Mouse (Mus musculus): ENCODE measurements around the gene Prdm15. TPM values are rescaled to one million over a fixed set of nuclear protein-coding genes. Genes with fewer than 3 reads are reported as not detected.

Gene Prdm15
- polyA plus RNA-seq, 1 experiment from 2014 or later = 13.2 TPM

DNA sequence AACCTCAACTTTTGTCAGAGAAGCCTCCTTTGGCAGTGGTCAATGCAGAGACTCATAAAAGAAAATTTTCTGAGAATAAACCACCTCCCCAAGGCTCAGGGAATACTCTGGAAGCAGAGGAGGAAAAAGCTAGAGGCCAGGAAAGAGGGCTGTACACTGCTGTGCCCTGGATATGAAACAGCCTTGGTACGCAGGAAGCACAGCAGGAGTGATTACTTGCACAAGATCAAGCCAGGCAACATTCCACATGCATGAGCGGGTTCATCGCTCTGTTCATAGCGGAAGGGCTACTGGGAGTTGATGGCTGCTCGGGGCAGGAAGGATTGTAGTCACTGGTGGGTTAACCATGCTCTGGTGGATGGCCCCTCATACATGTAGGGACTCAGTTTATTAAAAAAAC is 21.0 kb upstream of the Prdm15 start:
- DNase-seq (ENCODE audit: low spot score) = no peak
- Histone ChIP-seq H3K4me2 (ENCODE audit: low read depth, severe bottlenecking) (no peak overlapping the region), H3K27me3 (ENCODE audit: control insufficient read depth, insufficient read depth, low read length) (no peaks in the 10 kb centered on the region), H3K9me3 (ENCODE audit: control insufficient read depth, low read length) (no peaks in the 10 kb centered on the region), H3K27ac (replicated peaks; ENCODE audit: low read depth, low read length) (no peak overlapping the region), H3K9ac (ENCODE audit: low read length) (no peak overlapping the region), H3K4me3 (ENCODE audit: low read depth, low read length) (no peak overlapping the region), H3K36me3 (ENCODE audit: control insufficient read depth, insufficient read depth, low read length) (no peaks in the 10 kb centered on the region), H3K4me1 (ENCODE audit: control insufficient read depth, insufficient read depth, low read length) (no peaks in the 10 kb centered on the region)
- WGBS = 90% methylated on average over 5 of the region's 5 CpGs
- ATAC-seq (ENCODE audit: insufficient number of reproducible peaks, low FRiP score, low TSS enrichment, low read depth) = no peak

DNA sequence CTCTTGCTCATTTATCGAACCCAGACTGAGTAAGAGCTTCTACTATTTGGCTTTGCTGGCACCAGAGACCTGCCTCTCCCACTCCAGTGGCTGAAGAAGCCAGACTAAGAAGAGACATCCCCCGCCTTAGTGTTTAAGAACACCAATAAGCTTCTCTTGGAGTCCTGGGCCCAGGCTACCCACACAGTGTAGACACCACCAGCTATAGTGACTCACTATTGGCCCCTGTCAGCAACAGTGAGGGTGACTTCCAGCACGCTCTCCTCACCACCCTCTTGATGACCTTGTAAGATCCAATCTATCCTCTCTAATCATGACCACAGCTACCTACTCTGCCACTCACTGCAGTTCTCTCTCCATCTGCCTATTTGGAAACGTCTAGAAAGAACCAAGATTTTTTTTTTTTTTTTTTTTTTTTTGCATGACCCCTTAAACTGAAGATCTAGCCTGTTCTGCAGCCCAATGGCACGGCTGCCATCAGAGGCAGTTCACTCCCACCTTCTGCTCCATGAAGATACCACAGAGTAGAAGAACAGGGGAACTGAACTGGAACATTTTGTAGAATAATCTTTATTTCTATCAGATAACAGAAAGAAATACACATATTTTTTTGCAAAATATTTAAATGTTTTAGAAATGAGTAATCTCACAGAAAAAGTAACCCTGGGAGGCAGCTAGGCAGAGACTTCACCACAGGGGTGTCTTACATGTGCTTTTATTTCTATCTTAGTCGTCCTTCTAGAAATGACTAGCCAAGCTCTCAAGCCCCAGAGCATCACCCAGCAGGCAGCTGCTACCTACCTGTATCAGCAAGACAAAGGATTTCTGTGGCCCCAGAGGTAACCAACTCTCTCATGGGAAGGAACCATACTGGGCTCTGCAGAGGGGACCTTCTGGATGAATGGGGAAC is 17.8 kb upstream of the Prdm15 start:
- H3K4me1 ChIP-seq (ENCODE audit: control insufficient read depth, insufficient read depth, low read length) = no peaks in the 10 kb centered on the region
- no peaks in the 10 kb centered on the region for H3K27me3 ChIP-seq (ENCODE audit: control insufficient read depth, insufficient read depth, low read length)
- no peak overlapping the region for H3K27ac ChIP-seq (replicated peaks; ENCODE audit: low read depth, low read length)
- WGBS = 74% methylated on average over 6 of the region's 6 CpGs
- H3K9me3 ChIP-seq (ENCODE audit: control insufficient read depth, low read length) = no peaks in the 10 kb centered on the region
- ATAC-seq (ENCODE audit: insufficient number of reproducible peaks, low FRiP score, low TSS enrichment, low read depth) (no peak), DNase-seq (ENCODE audit: low spot score) (no peak)
- H3K36me3 ChIP-seq (ENCODE audit: control insufficient read depth, insufficient read depth, low read length) = no peaks in the 10 kb centered on the region
- no peak overlapping the region for H3K9ac ChIP-seq (ENCODE audit: low read length)
- no peak overlapping the region for H3K4me2 ChIP-seq (ENCODE audit: low read depth, severe bottlenecking)
- no peak overlapping the region for H3K4me3 ChIP-seq (ENCODE audit: low read depth, low read length)

DNA sequence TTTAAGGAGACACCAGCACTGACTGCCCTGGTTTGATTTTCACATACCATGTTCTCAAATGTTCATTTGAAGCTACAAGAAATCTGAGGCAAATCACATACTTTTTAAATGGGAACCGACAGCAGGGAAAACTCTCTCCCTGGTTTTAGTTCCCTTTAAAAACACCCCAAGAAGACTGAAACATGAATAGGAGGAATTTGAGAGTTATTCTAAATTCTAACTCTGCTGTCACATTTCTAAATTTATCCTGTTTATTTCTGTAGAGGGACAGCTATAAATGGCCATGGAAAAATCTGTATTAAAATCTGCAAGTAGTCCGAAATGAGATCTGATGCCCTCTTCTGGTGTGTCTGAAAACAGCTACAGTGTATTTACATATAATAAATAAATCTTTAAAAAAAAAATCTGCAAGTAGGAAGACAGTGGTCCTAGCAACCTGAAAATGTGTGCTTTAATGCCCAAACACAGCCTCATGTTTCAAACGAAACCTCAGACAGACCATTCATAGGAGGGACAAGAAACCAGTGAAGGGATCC is 12.3 kb upstream of the Prdm15 start:
- Histone ChIP-seq H3K4me1 (ENCODE audit: control insufficient read depth, insufficient read depth, low read length) (no peaks in the 10 kb centered on the region), H3K9me3 (ENCODE audit: control insufficient read depth, low read length) (no peaks in the 10 kb centered on the region), H3K27me3 (ENCODE audit: control insufficient read depth, insufficient read depth, low read length) (no peaks in the 10 kb centered on the region), H3K4me3 (ENCODE audit: low read depth, low read length) (no peak overlapping the region), H3K36me3 (ENCODE audit: control insufficient read depth, insufficient read depth, low read length) (peaks cover under 1% of the 10 kb centered on the region; the same call in 1 of the 2 replicates), H3K9ac (ENCODE audit: low read length) (no peak overlapping the region), H3K27ac (replicated peaks; ENCODE audit: low read depth, low read length) (no peak overlapping the region), H3K4me2 (ENCODE audit: low read depth, severe bottlenecking) (no peak overlapping the region)
- 83% methylated on average over 3 of the region's 3 CpGs for WGBS
- DNase-seq (ENCODE audit: low spot score) (no peak), ATAC-seq (ENCODE audit: insufficient number of reproducible peaks, low FRiP score, low TSS enrichment, low read depth) (no peak)

DNA sequence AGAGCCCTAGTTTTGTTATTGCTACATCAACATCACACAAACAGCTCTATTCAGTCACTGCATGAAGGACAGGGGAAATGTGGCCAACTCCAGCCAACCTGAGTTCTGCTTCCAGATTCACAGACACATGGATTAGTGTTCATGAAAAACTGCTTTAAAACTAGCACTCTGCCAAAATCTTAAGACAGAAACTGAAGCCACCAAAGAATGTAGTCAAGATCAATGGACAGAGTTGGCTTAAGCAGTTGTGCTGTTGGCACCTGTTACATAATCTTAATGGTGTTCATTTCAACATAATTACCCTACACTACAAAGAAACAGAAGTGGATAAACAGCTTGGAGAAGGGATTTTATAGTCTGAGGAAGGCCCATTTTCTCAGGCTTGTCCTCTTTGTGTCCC is 4.4 kb upstream of the Prdm15 start:
- no peak overlapping the region for H3K4me3 ChIP-seq (ENCODE audit: low read depth, low read length)
- H3K9ac ChIP-seq (ENCODE audit: low read length) = no peak overlapping the region
- peaks cover 2% of the 10 kb centered on the region; the same call in 1 of the 2 replicates for H3K36me3 ChIP-seq (ENCODE audit: control insufficient read depth, insufficient read depth, low read length)
- no peaks in the 10 kb centered on the region for H3K9me3 ChIP-seq (ENCODE audit: control insufficient read depth, low read length)
- no peak overlapping the region for H3K4me2 ChIP-seq (ENCODE audit: low read depth, severe bottlenecking)
- no peaks in the 10 kb centered on the region for H3K27me3 ChIP-seq (ENCODE audit: control insufficient read depth, insufficient read depth, low read length)
- H3K4me1 ChIP-seq (ENCODE audit: control insufficient read depth, insufficient read depth, low read length) = no peaks in the 10 kb centered on the region
- DNase-seq (ENCODE audit: low spot score) (no peak), ATAC-seq (ENCODE audit: insufficient number of reproducible peaks, low FRiP score, low TSS enrichment, low read depth) (no peak)
- no peak overlapping the region for H3K27ac ChIP-seq (replicated peaks; ENCODE audit: low read depth, low read length)

DNA sequence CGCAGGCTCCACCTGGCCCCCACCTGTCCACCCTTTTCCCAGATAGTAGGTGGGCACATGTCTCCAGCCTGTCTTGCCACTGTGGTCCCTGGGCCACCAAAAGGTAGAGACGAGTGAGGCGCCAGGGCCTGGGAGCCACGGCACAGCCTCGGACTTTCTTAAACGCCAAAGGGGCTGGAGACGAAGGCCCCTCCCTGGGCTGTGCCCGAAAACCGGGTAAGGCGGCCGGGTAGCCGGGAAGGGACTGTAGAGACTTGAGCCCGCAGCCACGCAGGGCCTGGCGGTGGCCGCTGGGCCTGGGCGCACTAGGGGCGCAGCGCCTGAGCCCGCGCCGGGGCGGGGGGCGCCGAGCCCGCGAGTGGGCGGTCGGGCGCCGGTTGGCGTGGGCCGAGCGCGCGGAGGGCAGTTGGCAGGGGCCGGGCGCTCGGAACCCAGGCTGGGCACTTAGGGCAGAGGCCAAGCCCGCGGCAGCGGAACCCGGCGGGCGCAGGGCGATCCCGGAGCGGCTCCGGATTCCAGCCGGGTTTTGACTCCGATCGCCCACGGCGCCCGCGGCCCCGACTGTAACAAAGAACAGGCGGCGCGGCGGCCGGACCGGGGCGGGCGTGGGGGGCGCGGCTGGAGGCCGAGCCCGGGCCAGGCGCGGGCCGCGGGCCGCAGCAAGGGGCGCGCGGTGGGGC is 449 bp downstream of the Prdm15 start:
- Histone ChIP-seq H3K4me1 (ENCODE audit: control insufficient read depth, insufficient read depth, low read length) (peaks cover 7% of the 10 kb centered on the region), H3K27ac (replicated peaks; ENCODE audit: low read depth, low read length) (peak overlapping the region; percentile 98), H3K4me3 (ENCODE audit: low read depth, low read length) (peak overlapping the region; percentile 53), H3K4me2 (ENCODE audit: low read depth, severe bottlenecking) (peak overlapping the region; percentile 66), H3K9me3 (ENCODE audit: control insufficient read depth, low read length) (no peaks in the 10 kb centered on the region), H3K36me3 (ENCODE audit: control insufficient read depth, insufficient read depth, low read length) (peaks cover 2% of the 10 kb centered on the region; the same call in 1 of the 2 replicates), H3K27me3 (ENCODE audit: control insufficient read depth, insufficient read depth, low read length) (no peaks in the 10 kb centered on the region), H3K9ac (ENCODE audit: low read length) (peak overlapping the region; percentile 99)
- DNase-seq (ENCODE audit: low spot score) (peak; percentile 88), ATAC-seq (ENCODE audit: insufficient number of reproducible peaks, low FRiP score, low TSS enrichment, low read depth) (peak; percentile 92)
- WGBS = under 1% methylated on average over 66 of the region's 77 CpGs

DNA sequence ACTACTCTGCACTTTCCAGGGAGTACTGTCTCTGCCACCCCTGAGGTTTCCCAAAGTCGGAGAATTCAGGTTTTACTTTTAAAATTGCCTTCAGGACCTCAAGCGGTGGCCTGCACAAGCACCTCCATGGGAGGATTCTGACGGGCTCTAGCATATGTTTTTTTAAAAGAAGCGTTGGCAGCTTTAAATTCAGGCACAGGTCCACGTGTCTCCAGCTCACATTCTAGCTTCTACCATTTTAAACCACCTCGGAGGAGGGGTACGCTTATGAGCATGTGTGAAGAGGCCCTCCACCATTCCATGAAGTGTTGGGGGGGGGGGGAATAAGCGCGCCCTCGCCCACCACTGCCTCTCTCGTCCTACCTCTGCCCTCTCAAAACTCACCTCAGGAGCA is 986 bp downstream of the Prdm15 start:
- no peaks in the 10 kb centered on the region for H3K27me3 ChIP-seq (ENCODE audit: control insufficient read depth, insufficient read depth, low read length)
- H3K4me3 ChIP-seq (ENCODE audit: low read depth, low read length) = peak overlapping the region; percentile 53
- DNase-seq (ENCODE audit: low spot score) (no peak), ATAC-seq (ENCODE audit: insufficient number of reproducible peaks, low FRiP score, low TSS enrichment, low read depth) (no peak)
- H3K4me2 ChIP-seq (ENCODE audit: low read depth, severe bottlenecking) = peak overlapping the region; percentile 66
- peaks cover 7% of the 10 kb centered on the region for H3K4me1 ChIP-seq (ENCODE audit: control insufficient read depth, insufficient read depth, low read length)
- WGBS = 2% methylated on average over 11 of the region's 11 CpGs
- H3K9me3 ChIP-seq (ENCODE audit: control insufficient read depth, low read length) = no peaks in the 10 kb centered on the region
- peaks cover 2% of the 10 kb centered on the region; the same call in 1 of the 2 replicates for H3K36me3 ChIP-seq (ENCODE audit: control insufficient read depth, insufficient read depth, low read length)
- H3K27ac ChIP-seq (replicated peaks; ENCODE audit: low read depth, low read length) = peak overlapping the region; percentile 98
- peak overlapping the region; percentile 99 for H3K9ac ChIP-seq (ENCODE audit: low read length)

DNA sequence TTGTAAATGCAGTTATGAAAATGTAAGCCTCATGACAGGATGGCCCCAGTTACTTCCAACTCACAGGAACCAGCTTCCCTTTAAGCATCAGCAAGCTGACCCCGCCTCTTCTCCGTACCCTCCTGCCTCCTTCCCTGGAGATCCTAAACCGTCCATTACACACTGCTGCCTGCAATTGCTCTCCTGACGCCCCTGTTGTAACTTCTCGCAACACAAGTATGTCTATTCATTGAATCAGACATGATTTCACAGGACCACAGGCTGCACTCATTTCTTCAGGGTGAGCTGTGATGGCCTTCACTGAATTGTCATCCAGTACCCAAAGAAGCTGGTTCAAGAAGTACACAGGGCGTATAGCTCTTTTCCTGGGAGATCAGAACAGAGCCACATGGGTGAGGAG is 2.8 kb downstream of the Prdm15 start:
- H3K27ac ChIP-seq (replicated peaks; ENCODE audit: low read depth, low read length) = no peak overlapping the region
- DNase-seq (ENCODE audit: low spot score) (no peak), ATAC-seq (ENCODE audit: insufficient number of reproducible peaks, low FRiP score, low TSS enrichment, low read depth) (no peak)
- H3K4me3 ChIP-seq (ENCODE audit: low read depth, low read length) = no peak overlapping the region
- peaks cover 2% of the 10 kb centered on the region; the same call in 1 of the 2 replicates for H3K36me3 ChIP-seq (ENCODE audit: control insufficient read depth, insufficient read depth, low read length)
- H3K4me1 ChIP-seq (ENCODE audit: control insufficient read depth, insufficient read depth, low read length) = peaks cover 7% of the 10 kb centered on the region
- H3K9me3 ChIP-seq (ENCODE audit: control insufficient read depth, low read length) = no peaks in the 10 kb centered on the region
- 80% methylated on average over 6 of the region's 6 CpGs for WGBS
- H3K27me3 ChIP-seq (ENCODE audit: control insufficient read depth, insufficient read depth, low read length) = no peaks in the 10 kb centered on the region
- no peak overlapping the region for H3K4me2 ChIP-seq (ENCODE audit: low read depth, severe bottlenecking)
- no peak overlapping the region for H3K9ac ChIP-seq (ENCODE audit: low read length)

Data from limb, embryonic 11.5 days (tissue).